Mouse (Mus musculus): ENCODE results near the gene Tha1. TPM values are rescaled to one million over a fixed set of nuclear protein-coding genes. Genes with fewer than 3 reads are reported as not detected.

Tha1 gene
- total RNA-seq, 2 experiments from 2014 or later, result 4.3 to 5.2 TPM

DNA sequence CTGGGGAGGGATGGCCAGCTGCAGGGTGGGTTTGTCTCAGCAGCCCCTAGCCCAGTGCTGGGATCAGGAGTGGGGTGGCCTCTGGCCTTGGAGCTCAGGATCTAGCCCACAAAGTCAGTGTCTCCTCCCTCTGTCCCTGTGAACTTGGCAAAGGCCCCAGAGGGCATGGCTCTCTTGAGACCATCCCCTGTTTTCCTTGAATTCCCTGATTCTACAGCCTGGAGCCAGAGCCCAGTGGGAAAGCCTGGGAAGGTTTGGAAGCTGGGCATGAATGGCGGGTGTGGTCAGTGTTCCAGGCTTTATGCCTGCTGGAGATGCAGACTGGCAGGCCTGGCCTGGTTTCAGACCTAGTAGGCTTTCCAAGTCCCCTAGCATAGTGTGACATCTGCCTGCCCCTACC is 8.9 kb upstream of the Tha1 start:
- DNase-seq, result no peak
- intact Hi-C loops (cut with DNase I), result no loop called here

DNA sequence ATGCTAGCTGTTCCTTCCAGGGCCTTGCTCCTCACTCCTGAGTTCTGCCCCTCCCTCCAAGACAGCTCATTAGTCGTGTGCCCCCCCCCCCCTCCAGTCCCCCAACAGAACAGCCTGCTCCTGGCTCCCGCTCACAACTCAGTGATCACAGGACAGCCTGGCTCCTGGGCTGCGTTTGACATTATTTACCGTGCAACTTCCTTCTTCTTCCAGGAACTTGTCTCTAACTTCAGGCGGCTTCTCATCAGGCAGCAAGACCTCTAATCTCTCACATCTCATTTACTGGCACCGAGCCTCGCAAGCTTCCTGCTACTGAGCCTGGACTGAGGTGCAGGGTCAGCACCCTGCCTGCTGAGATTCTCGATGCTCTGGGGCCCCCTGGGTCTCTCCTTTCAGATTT is 8.5 kb upstream of the Tha1 start:
- DNase-seq, result no peak
- intact Hi-C loops (cut with DNase I), result no loop called here

DNA sequence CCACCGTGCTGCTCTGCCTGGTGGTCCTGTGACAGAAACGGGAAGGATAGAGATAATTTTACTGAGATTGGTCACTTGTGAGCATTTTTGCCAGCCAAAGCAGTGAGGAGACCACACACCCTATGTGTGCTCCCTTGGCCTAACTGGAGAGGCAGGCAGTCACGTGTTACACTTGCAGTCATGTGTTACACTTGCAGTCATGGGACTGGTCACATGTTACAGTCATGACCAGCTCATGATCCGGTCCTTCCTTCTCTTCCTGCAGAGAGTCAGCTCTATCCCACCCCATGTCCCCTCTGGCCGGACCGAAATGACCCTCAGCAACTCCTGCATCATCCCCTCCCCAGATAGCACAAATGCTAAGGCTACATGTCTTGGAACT is 7.7 kb upstream of the Tha1 start:
- no peak for DNase-seq
- intact Hi-C loops (cut with DNase I), result no loop called here

DNA sequence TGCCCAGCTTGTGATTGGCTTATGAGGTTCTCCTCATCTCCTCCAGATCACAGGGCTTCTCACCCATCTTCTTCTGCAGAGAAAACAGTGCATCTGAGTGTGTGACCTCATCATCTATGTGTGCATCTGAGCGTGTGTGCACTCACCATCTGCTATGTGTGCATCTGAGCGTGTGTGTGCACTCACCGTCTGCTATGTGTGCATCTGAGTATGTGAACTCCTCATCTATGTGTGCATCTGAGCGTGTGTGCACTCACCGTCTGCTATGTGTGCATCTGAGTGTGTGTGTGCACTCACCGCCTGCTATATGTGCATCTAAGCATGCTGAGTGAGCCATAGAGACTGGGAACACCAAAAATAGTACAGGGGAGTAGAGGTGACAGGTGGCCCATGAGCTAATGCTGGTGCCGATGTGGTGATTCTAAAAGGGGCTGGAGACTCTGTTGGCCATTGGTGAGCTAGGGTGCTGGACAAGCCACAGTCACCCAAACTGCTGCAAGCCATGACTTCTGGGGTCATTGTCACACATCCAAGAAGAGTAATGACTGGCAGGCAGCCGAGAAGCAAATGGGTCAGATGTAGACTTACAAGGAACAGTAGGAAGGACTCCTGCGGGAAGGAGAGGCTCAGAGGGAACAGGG is 7.2 kb upstream of the Tha1 start:
- intact Hi-C loops (cut with DNase I), result no loop called here
- DNase-seq, result no peak

DNA sequence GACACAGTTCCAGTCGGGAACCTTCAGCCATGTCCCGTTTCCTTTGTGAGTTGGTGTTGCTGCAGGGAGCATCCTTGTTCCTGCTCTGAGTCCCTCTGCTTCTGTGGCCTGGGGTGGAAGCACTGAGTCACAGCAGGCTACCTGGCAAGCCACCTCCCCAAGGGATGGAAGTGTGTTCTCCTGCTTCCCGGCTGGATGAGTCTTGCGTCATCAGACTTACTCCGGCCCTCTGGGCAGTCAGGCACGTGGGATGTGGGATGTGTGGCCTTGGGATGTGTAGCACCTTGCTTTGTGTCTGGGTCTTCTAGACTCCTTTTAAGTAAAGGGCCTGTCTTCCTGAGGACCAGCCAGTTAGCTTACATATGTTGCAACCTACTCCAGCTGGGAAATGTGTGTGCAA is 6.4 kb upstream of the Tha1 start:
- intact Hi-C loops (cut with DNase I), result no loop called here
- no peak for DNase-seq

DNA sequence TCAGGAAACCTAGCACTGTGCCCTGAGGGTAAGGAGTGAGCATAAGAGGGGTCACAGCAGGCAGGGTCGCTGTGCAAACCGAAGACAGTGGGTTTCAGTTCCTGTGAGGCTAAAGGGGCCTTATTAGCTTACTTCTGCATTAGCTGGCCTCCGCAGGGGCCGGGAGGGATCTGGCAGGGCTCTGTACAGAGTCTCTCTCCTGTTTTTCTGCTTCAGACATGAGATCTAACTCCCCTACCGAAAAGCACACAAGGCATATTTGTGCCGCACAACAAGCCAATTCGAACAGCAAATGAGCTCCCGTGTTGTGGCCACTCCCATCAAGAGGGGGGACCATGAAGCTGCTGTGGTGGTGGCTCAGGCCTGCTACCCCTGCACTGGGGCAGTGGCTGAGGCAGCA is 5.6 kb upstream of the Tha1 start:
- no peak for DNase-seq
- intact Hi-C loops (cut with DNase I), result no loop called here

DNA sequence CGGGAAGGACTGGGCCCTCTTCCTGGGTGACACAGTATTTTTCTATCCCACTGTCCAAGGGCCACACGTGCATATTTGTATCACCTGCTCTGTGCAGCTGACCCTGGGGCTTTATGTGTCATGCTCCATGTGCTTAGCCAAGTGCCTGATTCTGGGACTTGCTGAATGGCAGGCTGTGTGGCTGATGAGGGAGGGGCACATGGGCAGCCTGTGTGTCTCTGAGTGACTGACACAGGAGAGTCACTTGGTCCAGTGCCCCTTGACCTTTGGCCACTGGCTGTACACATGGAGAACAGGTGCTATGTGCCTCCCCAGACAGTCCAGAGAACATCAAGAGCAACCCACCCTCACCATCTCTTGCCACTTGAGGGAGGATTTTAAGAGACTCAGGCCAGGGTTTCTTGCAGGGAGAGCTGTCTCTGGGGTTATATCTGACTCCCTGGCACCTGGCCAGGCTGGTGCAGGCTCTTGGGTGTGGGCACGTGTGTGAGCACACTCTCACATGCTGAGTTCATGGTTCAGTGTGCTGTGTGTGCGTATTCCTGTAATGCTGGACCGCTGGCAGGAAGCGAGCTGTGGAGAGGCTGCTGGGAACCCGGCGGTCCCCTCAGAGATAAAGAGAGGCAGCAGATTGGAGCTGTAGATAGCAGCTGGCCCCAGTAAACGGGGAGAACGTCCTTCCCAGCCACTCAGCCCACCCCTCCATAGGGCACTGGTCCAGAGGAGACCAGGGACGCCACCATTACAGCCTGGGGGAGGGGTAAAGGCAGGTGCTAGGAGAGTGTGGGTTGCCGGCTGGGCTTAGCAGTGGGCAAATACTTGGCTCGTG is 4.8 kb upstream of the Tha1 start:
- no peak for DNase-seq
- intact Hi-C loops (cut with DNase I), result no loop called here

DNA sequence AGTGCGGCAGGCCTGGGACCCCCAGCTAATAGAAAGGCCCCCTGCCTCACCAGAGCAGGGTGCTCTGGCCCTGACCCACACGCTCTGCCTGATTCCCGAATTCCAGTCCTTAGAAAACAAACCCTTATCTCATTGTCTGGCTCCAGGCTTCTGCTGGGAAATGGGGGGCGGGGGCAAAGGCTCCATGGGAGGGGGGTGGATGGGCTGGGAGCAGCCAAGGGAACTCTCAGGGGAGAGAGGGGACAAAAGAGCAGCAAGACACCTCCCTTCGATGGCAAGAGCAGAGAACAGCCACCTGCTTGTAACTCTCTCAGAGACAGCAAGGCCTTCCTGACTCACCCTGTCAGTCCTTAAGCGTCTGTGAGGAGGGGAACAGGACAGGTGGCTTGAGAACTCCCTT is 2.4 kb upstream of the Tha1 start:
- DNase-seq, result no peak
- intact Hi-C loops (cut with DNase I), result no loop called here

DNA sequence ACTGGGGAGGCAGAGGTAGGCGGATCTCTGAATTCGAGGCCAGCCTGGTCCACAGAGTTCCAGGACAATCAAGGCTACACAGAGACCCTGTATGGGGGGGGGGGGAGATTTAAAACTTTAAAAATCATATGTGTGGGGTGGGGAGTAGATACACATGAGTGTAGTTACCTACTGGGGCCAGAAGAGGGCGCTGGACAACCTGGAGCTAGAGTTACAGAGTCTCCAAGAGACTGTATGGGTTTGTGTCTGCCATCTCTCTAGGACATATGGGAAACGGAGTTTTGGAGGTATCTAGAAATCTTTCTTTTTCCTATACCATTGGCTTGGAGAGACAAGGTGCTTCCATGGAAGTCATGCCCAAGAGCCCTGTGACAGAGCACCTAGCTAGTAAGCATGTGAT is 1.1 kb upstream of the Tha1 start:
- DNase-seq, result no peak
- intact Hi-C loops (cut with DNase I), result loop anchor here (5.0 kb wide), 2 partner anchors 93 to 343 kb away; no protein-coding TSS in a partner anchor

DNA sequence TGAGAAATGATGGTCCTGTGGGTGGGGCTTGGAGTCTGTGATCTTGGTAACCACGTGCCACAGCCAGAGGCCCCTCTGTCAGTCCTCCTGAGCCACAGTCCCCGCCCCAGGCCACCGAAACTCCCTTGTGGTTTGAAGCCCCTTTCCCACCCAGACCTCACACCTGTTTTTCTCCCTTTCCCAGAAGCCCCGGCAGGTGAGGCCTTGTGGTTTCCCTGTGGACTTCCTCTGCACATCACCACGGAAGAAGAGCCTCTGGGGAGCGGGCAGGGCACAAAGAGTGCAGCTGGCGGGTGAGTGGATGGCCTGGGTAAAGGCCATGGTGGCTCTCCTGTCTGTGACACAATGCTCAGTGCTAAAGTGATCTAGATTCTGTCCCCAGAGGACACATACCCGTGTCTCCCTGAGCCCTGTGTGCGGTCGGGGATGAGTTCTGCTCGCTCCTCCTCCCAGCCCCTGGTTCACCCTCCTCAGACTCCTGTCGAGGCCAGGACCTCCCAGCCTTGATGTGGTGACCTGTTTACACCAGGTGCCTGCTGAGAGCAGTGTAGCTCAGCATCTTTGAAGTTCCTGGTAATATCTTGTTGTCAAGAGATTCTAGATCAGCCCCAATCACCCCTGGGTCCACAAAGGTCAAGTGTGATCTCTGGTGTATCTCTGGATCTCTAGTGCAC is 1.2 kb downstream of the Tha1 start:
- no peak for DNase-seq
- intact Hi-C loops (cut with DNase I), result loop anchor here (2.0 to 5.0 kb wide), 4 partner anchors 39 to 345 kb away; no protein-coding TSS in a partner anchor

DNA sequence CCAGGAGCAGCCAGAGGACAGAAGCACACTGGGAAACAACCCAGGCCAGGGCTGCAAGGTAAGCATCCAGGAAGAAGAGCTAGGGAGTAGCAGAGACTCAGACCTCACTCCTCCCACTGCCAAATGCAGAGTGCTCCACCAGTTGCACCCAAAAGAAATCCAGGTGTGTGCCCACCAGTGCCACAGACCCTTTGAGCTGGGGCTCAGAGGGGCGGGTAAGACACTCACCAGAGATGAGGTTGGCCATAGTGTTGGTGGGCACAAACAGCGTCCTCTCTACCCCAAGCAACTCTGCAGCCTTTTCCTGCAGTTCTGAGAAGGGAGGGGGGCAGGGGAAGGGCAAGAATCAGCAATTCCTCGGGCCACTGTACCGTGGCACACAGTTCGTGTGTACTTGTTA is 1.9 kb downstream of the Tha1 start:
- intact Hi-C loops (cut with DNase I), result loop anchor here (2.0 to 5.0 kb wide), 4 partner anchors 39 to 346 kb away; no protein-coding TSS in a partner anchor
- no peak for DNase-seq

DNA sequence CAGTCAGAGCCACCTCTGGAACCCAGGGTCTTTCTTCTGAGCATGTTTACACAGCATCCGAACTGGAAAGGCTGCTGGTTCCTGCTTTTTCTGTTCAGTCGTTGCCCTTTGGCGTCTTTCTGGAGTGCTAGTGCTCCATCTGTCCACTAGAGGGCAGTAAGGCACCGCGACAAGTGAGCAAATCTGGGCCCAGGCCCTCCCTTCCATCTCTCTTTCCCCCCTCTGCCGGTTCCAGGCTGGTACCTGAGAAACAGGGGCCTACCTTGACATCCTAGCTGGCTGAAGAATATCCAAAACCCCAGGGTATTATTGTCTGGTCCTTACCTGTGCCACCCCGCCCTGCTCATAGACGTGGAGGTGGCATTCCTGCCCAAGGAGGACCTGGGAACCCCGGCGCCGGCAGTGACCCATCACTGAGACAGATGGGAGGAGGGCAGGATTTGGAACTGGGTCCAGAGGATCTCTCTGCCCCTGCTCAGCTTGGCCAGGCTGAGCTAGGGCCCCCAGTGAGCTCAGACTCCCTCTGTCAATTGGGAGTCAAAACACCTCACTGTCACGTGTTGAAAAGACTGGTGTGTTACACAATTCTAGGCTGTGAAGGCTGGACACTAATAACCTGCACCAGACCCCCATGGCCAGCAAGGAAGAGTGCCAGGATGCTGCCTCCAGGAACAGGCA is 2.5 kb downstream of the Tha1 start:
- DNase-seq, result peak; percentile 56 to 60
- intact Hi-C loops (cut with DNase I), result loop anchor here (1.0 to 5.0 kb wide), 5 partner anchors 40 to 346 kb away; no protein-coding TSS in a partner anchor

DNA sequence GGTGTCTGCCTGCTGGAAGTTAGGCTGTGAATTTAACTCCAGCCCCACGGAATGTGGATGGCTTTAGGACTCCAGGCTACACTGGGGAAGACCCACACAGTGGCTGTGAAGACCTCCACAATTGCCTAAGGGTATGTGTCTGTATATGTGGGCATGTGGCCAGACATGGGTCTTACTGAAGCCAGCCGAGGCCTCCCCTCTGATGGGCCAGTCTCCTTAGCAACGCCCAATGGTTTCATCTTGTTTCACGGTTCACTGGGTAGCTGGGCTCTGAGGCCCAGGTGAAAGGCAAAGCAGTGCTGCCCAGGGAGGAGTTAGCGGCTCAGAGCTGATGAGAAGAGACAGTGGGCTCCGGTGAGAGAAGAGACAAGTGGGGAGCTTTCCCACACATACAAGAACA is 7.3 kb downstream of the Tha1 start:
- DNase-seq, result no peak
- intact Hi-C loops (cut with DNase I), result no loop called here

DNA sequence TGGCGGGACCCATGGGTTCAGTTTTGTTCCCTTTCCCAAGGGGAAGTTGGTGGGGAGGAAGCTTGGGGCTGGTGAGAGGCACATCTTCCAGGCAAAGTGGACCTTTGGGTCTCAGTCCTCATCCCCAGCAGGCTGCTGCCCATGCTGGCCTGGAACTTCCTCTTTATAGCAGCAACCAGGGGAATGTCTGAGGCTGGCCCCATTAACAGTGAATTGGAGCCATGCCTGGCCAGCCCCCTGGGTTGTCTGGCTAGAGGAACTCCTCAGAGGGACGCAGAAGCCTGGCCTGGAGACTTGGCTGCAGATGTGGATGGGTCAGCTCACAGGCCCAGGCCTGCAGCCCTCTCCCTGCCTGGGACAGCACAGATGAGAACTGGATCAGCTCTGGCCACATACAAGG is 8.5 kb downstream of the Tha1 start:
- intact Hi-C loops (cut with DNase I), result no loop called here
- DNase-seq, result no peak

DNA sequence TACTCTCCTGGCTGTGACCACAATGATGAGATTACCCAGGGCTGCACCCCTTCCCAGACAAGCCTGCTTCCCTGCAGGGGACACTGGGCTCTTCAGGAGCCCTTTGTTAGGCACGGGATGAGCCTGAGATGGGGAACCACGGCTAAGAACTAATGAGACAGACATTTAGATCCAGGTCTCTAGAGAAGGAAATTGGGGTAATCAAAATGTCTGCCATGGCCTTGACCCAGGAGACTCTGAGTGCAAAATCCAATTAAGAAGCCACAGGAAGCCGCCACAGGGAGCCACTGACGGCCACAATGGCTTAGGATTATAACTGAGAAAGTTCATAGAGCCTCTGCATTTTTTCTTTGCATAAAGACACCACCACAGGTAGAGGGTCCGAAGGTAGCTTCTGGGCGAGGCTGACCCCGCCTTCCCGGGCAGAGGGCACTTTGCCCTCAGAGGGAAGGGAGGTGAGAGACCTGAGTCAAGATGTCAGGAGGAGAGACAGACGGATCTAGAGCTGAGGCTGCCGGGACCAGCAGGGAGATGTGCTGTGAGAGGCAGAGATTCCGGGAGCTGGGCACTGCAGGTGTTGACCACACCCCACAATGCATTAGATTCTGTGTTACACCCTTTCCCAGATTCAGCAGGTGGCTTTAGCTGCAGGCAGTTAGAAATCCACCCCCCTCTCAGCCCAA is 10.0 kb downstream of the Tha1 start:
- intact Hi-C loops (cut with DNase I), result no loop called here
- DNase-seq, result no peak

DNA sequence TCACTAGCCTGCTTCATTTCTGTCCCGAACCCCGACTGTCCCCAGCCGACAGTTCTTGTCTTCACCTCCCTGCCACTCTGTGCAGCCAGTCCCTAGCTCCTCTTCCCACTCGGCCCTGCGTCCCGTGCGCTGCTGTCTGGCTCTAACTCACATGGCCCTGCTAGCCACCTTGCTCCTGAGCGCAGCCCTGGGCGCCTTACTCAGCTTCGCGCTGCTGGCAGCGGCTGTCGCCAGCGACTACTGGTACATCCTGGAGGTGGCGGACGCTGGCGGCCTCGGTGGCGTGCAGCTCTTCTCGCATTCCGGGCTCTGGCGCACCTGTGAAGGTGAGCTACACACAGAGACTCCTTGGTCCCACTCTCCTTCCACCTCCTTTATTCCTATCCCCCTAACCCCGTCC is 12.7 kb downstream of the Tha1 start, which contains the start of gene Tmem235:
Gene Tmem235, plus strand, starts transcription at position 152 of the 400 bp plus-strand sequence.
- intact Hi-C loops (cut with DNase I), result no loop called here
- DNase-seq, result no peak

DNA sequence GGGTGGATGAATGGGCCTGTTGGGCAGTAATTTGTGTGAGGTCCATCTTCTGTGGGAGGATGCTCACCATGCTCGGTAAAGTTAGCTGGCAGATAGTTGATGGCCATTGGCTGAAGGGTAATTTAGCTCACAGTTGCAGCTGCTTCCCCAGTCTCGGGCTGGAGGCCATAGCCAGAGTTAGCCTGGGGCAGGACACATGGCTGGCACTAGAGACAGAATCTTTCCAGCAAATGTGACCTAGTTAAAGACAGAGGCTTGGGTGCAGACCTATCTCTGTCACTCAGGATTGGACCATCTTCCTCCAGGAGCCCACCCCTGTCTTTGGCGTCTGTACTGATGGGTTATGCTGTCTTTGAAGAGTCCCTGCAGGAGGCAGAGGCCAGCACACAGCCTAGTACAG is 14.9 kb downstream of the Tha1 start:
- intact Hi-C loops (cut with DNase I), result no loop called here
- no peak for DNase-seq

DNA sequence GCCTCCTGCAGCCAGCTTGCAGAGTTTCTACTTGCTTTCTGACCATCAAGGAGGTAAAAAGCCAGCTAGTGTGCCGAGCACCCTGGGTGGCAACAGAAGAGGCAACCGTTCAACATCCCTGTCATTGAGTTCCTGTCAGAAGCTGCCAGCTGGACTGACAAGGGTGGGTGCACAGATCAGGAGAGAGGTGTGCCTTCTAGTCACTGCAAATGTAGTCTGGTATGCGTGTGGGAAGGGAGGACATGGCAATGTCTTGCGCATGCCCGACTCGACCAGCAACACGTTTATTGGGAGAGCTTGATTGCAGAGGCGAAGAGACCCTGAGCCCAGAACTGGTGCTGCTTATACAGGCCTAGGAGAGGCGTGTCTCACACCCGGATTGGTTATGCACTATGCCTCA is 15.8 kb downstream of the Tha1 start:
- intact Hi-C loops (cut with DNase I), result no loop called here
- DNase-seq, result no peak

DNA sequence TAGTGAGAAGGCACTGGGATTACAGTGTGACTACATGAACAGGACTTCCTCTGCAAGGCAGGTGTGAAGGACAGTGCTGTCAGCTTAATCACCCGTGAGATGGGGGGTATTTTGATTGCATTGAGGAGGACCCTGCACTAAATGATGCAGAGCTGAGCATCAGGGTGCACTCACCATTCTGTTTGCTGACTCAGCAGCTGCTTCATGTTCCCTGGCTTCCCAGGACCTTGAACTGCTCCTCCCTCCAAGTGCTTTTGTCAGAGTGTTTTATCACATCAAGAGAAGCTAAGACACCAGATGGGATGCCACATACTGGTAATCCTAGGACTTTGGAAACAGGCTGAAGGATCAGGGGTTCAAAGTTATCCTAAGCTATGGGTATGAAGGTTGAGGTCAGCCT is 17.3 kb downstream of the Tha1 start:
- intact Hi-C loops (cut with DNase I), result no loop called here
- DNase-seq, result no peak

DNA sequence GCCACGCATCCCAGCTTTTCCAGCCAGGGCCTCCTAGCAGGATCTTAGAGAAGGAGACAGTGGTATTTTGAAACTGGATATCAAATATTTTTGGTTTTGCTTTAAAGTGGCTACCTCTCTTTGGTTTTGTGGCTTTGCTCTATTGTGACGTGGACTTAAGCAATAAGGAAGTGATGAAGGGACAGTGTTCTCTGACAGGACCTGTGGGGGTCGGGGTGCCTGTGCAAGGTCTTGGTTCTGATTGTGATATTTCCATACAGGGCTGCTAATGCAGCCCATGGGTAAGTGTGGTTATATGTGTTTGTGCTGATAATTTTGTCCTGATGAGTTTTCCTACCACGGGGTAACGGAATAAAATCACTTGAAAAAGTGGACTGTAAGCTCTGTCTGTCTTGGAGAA is 17.9 kb downstream of the Tha1 start:
- intact Hi-C loops (cut with DNase I), result no loop called here
- DNase-seq, result no peak
